Mouse (Mus musculus) heart, adult 2 months (tissue): ENCODE measurements around the gene 2210016F16Rik.

Experiments
- CTCF ChIP-seq: fragments of 200-600 bp; IDR thresholded peaks from 2 replicates; pipeline ENCODE4 v1.8.1; 2022; ENCODE audit warnings: antibody characterized with exemption, mild to moderate bottlenecking, moderate library complexity
- POLR2A ChIP-seq: fragments of 200-500 bp; IDR thresholded peaks from 2 replicates; pipeline ENCODE4 v1.6.1; 2011; ENCODE audit warnings: mild to moderate bottlenecking, low read depth, low read length, control low read depth; ENCODE audit not compliant: insufficient read depth

- no peak for TF ChIP-seq CTCF
- TF ChIP-seq POLR2A, result no peak
Observed at GRCm38 (mm10) chr13:58334116-58334515, 50.9 kb downstream of the 2210016F16Rik start.
